Mouse (Mus musculus): Measurements from ENCODE around the gene Scaf11. TPM values are rescaled to one million over a fixed set of nuclear protein-coding genes. Genes with fewer than 3 reads are reported as not detected.

Gene Scaf11
- polyA plus RNA-seq, 1 experiment from 2014 or later: 106 TPM

DNA sequence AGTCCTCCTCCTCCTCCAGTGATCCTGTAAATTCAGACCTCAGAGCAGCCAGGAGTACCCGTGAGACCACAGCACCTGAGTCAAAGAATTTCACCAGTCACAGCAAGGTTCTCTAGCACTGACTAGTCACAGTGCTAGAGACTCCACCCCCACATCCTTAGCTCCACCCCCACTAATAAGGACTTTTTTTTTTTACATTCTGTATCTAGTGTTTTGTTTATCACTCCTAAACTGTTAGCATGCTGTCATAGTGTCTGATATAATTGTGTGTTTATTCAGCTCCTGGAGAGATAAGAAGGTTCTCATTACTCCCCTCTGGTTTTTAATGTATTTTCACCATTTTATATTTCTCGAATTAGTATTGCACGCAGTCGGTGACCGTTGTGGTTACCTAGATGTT is 29.5 kb upstream of the Scaf11 start:
- H3K4me1 ChIP-seq (replicated peaks; ENCODE audit: control insufficient read depth, insufficient read depth, low read length): peaks cover 5% of the 10 kb centered on the region
- 77% methylated on average over 5 of the region's 5 CpGs for WGBS
- H3K4me2 ChIP-seq: no peak overlapping the region
- H3K36me3 ChIP-seq (ENCODE audit: control insufficient read depth, insufficient read depth, low read length): no peaks in the 10 kb centered on the region
- H3K4me3 ChIP-seq (ENCODE audit: low read depth, low read length): no peak overlapping the region
- 0 out of 2 replicates have a peak, but pooled peaks cover 1% of the 10 kb centered on the region for H3K9me3 ChIP-seq (ENCODE audit: control insufficient read depth, low read length)
- DNase-seq (ENCODE audit: low spot score) (no peak), ATAC-seq (replicated peaks; ENCODE audit: low FRiP score) (no peak; the same call in 1 of the 2 replicates)
- no peaks in the 10 kb centered on the region for H3K27me3 ChIP-seq (replicated peaks; ENCODE audit: control insufficient read depth, insufficient read depth, low read length)
- no peak overlapping the region for H3K9ac ChIP-seq (ENCODE audit: low read depth, low read length)
- no peak overlapping the region for H3K27ac ChIP-seq (ENCODE audit: low read depth, low read length)

DNA sequence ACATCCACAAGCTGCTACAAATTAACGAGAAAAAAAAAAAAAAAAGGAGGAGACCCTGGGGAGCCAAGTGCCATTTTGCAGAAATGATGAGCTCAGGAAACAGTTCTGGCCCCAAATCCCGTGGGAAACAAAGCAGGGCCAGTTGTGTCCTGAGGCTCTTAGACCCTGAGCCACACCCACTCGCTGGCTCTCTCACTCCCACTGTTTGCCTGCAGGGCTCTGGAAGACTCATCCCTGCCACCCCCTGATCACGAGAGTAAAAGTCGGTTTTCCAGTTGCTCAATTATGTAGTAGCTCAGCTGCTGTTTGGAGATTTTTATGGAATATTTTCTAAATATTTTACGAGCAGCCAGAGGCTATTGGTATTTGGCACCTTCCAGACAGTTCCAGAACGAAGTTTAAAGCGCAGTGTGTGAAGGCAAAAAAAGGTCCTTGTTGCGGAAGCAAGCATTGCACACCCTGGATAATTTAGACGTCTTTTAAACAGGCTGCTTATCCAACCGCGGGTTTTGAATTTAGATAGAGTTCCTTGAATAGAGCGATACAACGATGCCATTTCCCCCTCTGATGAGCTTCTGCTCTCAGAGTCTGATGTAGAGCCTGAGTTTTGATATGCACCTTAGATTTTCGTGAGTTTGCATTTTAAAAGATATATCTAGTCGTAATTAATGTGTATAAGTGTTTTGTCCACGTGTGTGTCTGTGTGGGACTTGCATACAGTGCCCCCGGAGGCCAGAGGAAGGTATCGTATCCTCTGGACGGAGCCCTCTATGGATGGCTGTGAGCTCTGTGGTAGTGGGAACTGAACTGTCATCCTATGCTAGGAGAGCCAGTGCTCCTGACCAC is 28.5 kb upstream of the Scaf11 start:
- Histone ChIP-seq H3K4me1 (replicated peaks; ENCODE audit: control insufficient read depth, insufficient read depth, low read length) (peaks cover 5% of the 10 kb centered on the region), H3K27ac (ENCODE audit: low read depth, low read length) (no peak overlapping the region), H3K36me3 (ENCODE audit: control insufficient read depth, insufficient read depth, low read length) (no peaks in the 10 kb centered on the region), H3K4me2 (peak overlapping the region; percentile 56), H3K9me3 (ENCODE audit: control insufficient read depth, low read length) (no peaks in the 10 kb centered on the region), H3K4me3 (ENCODE audit: low read depth, low read length) (peak overlapping the region; percentile 13; the same call in 1 of the 2 replicates), H3K9ac (ENCODE audit: low read depth, low read length) (no peak overlapping the region), H3K27me3 (replicated peaks; ENCODE audit: control insufficient read depth, insufficient read depth, low read length) (no peaks in the 10 kb centered on the region)
- WGBS: 32% methylated on average over 20 of the region's 20 CpGs
- peak; percentile 52 for DNase-seq (ENCODE audit: low spot score)
- ATAC-seq (replicated peaks; ENCODE audit: low FRiP score): peak; percentile 80

GRCm38 (mm10) chr15:96487066-96487698 is 26.5 kb upstream of the Scaf11 start:
- H3K4me1 ChIP-seq (replicated peaks; ENCODE audit: control insufficient read depth, insufficient read depth, low read length): peaks cover 5% of the 10 kb centered on the region
- ATAC-seq (replicated peaks; ENCODE audit: low FRiP score) (peak; percentile 32; the same call in 1 of the 2 replicates), DNase-seq (ENCODE audit: low spot score) (no peak)
- H3K4me3 ChIP-seq (ENCODE audit: low read depth, low read length): no peak overlapping the region
- no peaks in the 10 kb centered on the region for H3K36me3 ChIP-seq (ENCODE audit: control insufficient read depth, insufficient read depth, low read length)
- H3K27me3 ChIP-seq (replicated peaks; ENCODE audit: control insufficient read depth, insufficient read depth, low read length): no peaks in the 10 kb centered on the region
- no peak overlapping the region for H3K27ac ChIP-seq (ENCODE audit: low read depth, low read length)
- WGBS: 60% methylated on average over 12 of the region's 12 CpGs
- no peak overlapping the region for H3K4me2 ChIP-seq
- H3K9ac ChIP-seq (ENCODE audit: low read depth, low read length): no peak overlapping the region
- no peaks in the 10 kb centered on the region for H3K9me3 ChIP-seq (ENCODE audit: control insufficient read depth, low read length)

DNA sequence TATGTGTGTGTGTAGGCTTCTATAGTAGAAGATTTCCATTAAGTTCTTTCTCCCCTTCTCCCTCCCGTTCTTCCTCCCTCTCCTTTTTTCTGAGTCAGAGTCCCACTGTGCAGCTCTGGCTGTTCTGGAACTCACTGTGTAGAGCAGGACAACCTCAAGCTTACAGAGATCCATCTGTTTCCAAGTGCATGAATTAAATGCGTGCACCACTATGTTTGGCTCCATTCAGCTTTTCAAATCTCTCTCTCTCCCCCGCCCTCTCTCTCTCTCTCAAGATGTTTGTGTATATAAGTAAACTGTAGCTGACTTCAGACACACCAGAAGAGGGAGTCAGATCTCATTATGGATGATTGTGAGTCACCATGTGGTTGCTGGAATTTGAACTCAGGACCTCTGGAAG is 20.2 kb upstream of the Scaf11 start:
- H3K9me3 ChIP-seq (ENCODE audit: control insufficient read depth, low read length): no peaks in the 10 kb centered on the region
- DNase-seq (ENCODE audit: low spot score): no peak
- no peaks in the 10 kb centered on the region for H3K36me3 ChIP-seq (ENCODE audit: control insufficient read depth, insufficient read depth, low read length)
- H3K9ac ChIP-seq (ENCODE audit: low read depth, low read length): no peak overlapping the region
- WGBS: 83% methylated on average over 3 of the region's 3 CpGs
- no peaks in the 10 kb centered on the region for H3K4me1 ChIP-seq (replicated peaks; ENCODE audit: control insufficient read depth, insufficient read depth, low read length)
- H3K4me2 ChIP-seq: no peak overlapping the region
- ATAC-seq (replicated peaks; ENCODE audit: low FRiP score): no peak
- no peaks in the 10 kb centered on the region for H3K27me3 ChIP-seq (replicated peaks; ENCODE audit: control insufficient read depth, insufficient read depth, low read length)
- no peak overlapping the region for H3K27ac ChIP-seq (ENCODE audit: low read depth, low read length)
- H3K4me3 ChIP-seq (ENCODE audit: low read depth, low read length): no peak overlapping the region

DNA sequence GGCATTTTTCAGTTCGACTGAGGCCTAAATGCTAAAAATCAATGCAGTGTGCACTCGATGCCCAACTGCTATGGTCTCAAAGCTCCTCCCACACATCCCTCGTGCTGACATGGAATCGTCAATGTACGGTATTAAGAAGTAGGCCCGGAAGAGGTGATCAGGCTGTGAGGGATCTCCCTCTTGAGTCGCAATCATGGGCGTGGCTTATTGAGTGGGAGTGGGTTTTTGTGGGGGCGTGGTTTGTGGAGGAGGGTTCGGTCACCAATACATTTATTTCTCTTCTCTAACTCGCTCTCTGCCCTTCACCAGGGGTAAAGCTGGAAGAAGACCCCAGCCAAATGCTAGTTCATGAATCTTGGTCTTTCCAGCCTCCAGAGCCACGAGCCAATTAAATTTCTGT is 17.4 kb upstream of the Scaf11 start:
- Histone ChIP-seq H3K36me3 (ENCODE audit: control insufficient read depth, insufficient read depth, low read length) (no peaks in the 10 kb centered on the region), H3K27ac (ENCODE audit: low read depth, low read length) (no peak overlapping the region), H3K4me2 (no peak overlapping the region), H3K4me1 (replicated peaks; ENCODE audit: control insufficient read depth, insufficient read depth, low read length) (no peaks in the 10 kb centered on the region), H3K27me3 (replicated peaks; ENCODE audit: control insufficient read depth, insufficient read depth, low read length) (no peaks in the 10 kb centered on the region), H3K4me3 (ENCODE audit: low read depth, low read length) (no peak overlapping the region), H3K9ac (ENCODE audit: low read depth, low read length) (no peak overlapping the region), H3K9me3 (ENCODE audit: control insufficient read depth, low read length) (no peaks in the 10 kb centered on the region)
- WGBS: 82% methylated on average over 12 of the region's 12 CpGs
- no peak for DNase-seq (ENCODE audit: low spot score)
- no peak for ATAC-seq (replicated peaks; ENCODE audit: low FRiP score)

DNA sequence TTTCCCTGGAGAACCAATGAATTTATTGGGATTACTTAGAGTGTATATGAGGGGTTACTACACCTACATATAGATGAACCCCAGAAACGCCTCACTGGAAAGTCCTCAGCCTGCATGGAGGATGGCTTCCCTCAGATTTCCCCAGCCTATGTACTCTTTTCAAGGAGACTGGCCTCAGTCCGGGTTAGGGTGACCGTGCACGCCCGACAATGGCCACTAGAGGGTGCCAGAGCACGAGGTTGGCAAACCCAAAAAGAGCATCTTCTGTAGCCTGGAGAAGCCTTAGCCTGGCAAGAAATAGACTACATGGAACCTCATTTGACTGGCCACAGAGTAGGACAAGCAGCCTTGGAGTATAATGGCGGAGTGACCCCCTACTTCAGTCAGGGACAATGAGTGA is 15.7 kb upstream of the Scaf11 start:
- Histone ChIP-seq H3K4me2 (no peak overlapping the region), H3K4me1 (replicated peaks; ENCODE audit: control insufficient read depth, insufficient read depth, low read length) (no peaks in the 10 kb centered on the region), H3K36me3 (ENCODE audit: control insufficient read depth, insufficient read depth, low read length) (no peaks in the 10 kb centered on the region), H3K27me3 (replicated peaks; ENCODE audit: control insufficient read depth, insufficient read depth, low read length) (no peaks in the 10 kb centered on the region), H3K27ac (ENCODE audit: low read depth, low read length) (no peak overlapping the region), H3K9ac (ENCODE audit: low read depth, low read length) (no peak overlapping the region), H3K4me3 (ENCODE audit: low read depth, low read length) (no peak overlapping the region), H3K9me3 (ENCODE audit: control insufficient read depth, low read length) (no peaks in the 10 kb centered on the region)
- 10% methylated on average over 7 of the region's 7 CpGs for WGBS
- DNase-seq (ENCODE audit: low spot score) (peak; percentile 82), ATAC-seq (replicated peaks; ENCODE audit: low FRiP score) (peak; percentile 72)

DNA sequence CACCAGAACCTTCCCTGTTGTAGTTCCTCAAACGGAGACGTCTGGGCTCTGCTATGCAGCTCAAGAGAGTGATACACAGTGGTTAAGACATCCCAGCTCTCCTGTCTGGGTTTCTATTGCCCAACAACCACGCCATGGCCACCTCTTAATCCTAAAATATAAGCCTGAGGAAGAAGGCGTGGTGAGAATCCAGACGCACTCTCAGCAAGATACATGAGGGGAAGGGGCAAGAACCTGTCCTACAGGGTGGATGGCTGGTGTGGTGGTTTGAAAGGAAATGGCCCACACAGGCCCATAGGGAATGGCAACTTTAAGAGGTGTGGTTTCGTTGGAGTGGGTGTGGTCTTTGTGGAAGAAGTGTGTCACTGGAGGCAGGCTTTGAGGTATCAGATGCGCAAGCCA is 14.9 kb upstream of the Scaf11 start:
- WGBS: 61% methylated on average over 7 of the region's 7 CpGs
- Histone ChIP-seq H3K27ac (ENCODE audit: low read depth, low read length) (no peak overlapping the region), H3K4me1 (replicated peaks; ENCODE audit: control insufficient read depth, insufficient read depth, low read length) (no peaks in the 10 kb centered on the region), H3K36me3 (ENCODE audit: control insufficient read depth, insufficient read depth, low read length) (no peaks in the 10 kb centered on the region), H3K4me2 (no peak overlapping the region), H3K27me3 (replicated peaks; ENCODE audit: control insufficient read depth, insufficient read depth, low read length) (no peaks in the 10 kb centered on the region), H3K9me3 (ENCODE audit: control insufficient read depth, low read length) (no peaks in the 10 kb centered on the region), H3K9ac (ENCODE audit: low read depth, low read length) (no peak overlapping the region), H3K4me3 (ENCODE audit: low read depth, low read length) (no peak overlapping the region)
- DNase-seq (ENCODE audit: low spot score) (no peak), ATAC-seq (replicated peaks; ENCODE audit: low FRiP score) (peak; percentile 30; the same call in 1 of the 2 replicates)

GRCm38 (mm10) chr15:96474325-96474955 is 13.8 kb upstream of the Scaf11 start:
- H3K4me1 ChIP-seq (replicated peaks; ENCODE audit: control insufficient read depth, insufficient read depth, low read length): no peaks in the 10 kb centered on the region
- H3K27ac ChIP-seq (ENCODE audit: low read depth, low read length): no peak overlapping the region
- H3K36me3 ChIP-seq (ENCODE audit: control insufficient read depth, insufficient read depth, low read length): no peaks in the 10 kb centered on the region
- DNase-seq (ENCODE audit: low spot score): no peak
- peak overlapping the region; percentile 41; the same call in 1 of the 2 replicates for H3K4me2 ChIP-seq
- H3K9me3 ChIP-seq (ENCODE audit: control insufficient read depth, low read length): no peaks in the 10 kb centered on the region
- no peak overlapping the region for H3K4me3 ChIP-seq (ENCODE audit: low read depth, low read length)
- no peak for ATAC-seq (replicated peaks; ENCODE audit: low FRiP score)
- WGBS: 52% methylated on average over 20 of the region's 20 CpGs
- no peak overlapping the region for H3K9ac ChIP-seq (ENCODE audit: low read depth, low read length)
- no peaks in the 10 kb centered on the region for H3K27me3 ChIP-seq (replicated peaks; ENCODE audit: control insufficient read depth, insufficient read depth, low read length)
